Mouse (Mus musculus): ENCODE data around the gene Pik3r5.

Pik3r5 gene

DNA sequence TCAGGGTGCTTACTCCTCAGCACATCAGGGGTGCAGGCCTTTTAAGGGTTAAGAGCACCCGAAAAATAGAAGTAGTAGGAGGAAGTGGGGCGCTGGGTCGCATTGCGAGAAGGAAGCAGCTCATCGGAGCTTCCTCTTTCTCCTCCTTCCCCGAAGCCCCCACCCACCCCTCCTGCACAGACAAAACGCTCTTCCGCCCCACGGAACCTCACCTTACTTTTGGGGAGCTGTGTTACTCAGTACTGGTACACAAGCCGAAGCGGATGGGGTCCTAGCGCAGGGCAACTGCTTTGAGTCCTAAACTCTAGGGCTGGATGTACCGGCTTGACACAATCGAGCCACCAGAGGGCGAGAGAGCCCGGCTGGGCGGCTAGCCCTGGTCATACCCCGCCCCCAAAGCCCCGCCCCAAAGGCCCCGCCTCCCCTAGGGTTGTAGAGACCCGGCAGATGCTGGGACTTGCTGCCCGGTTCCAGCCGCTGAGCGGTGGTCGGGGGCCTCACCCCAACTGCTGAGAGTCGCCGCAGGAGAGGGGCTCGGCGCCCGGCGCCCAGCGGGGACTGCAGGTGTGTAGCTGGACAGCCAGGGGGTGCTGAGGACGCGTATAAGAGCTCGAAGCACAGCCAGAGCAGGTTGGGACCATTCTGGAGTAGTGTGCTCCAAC is at the start of gene Pik3r5:
TSS of gene Pik3r5 (plus strand) at position 423 of the 662 bp plus-strand sequence.
- peak; percentile 89 for DNase-seq

DNA sequence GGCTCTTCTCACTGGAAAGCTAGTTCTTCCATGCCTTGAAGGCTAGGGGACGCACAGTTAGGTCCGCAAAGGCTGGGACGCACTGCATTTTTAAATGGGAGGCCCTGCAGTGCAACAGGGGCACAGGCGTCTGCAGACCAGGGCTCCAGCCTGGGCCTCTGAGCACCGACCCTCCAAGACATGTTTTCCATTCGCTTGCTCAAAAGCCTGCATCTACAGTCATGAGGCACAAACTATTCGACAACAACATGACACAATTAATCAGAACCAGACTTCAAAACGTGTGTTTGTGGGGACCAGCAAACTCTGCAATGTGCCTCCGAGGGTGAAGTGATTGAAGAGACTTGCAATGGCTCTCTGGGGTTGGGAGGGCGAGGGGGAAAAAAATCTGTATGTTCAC is 48.4 kb upstream of the Pik3r5 start:
- DNase-seq = peak; percentile 23

DNA sequence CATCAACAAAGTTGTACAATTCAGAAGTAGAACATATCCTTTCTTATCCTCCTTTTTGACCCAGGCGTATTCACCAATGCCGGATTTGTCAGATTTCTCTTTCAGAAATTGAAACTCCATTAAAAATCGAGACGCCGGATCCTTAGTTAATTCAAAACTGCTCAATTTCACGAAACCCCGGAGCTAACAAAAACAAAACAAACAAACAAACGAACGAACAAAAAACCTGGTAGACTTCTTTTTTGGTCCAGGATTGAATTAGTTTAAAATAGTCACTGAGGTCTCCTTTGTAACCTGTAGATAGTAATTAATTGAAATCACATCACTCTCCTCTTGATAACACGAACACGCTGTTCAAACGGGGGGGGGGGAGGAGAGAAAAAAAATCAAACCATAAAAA is 47.8 kb upstream of the Pik3r5 start:
- peak; percentile 11 for DNase-seq

DNA sequence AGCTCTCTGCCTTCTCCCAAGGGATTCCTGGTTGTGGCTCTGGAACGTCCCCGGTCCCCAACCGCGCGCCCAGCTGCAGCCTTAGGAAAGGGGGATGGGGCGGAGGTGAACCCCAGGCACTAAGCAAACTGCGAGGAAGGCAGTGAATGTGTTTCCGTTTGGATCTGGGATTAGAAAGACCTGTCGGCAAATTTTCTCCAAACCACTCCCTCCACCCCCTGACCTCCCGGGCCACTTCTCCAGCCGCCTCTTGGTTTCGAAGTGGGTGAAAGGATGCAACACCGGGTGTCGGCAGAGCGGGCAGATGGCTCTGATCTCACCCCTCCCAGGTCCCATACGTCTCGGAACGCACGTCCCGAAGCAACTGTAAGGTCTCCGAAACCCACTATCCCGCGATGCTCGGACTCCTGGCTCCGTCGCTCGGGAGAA is 47.3 kb upstream of the Pik3r5 start:
- DNase-seq = peak; percentile 28

DNA sequence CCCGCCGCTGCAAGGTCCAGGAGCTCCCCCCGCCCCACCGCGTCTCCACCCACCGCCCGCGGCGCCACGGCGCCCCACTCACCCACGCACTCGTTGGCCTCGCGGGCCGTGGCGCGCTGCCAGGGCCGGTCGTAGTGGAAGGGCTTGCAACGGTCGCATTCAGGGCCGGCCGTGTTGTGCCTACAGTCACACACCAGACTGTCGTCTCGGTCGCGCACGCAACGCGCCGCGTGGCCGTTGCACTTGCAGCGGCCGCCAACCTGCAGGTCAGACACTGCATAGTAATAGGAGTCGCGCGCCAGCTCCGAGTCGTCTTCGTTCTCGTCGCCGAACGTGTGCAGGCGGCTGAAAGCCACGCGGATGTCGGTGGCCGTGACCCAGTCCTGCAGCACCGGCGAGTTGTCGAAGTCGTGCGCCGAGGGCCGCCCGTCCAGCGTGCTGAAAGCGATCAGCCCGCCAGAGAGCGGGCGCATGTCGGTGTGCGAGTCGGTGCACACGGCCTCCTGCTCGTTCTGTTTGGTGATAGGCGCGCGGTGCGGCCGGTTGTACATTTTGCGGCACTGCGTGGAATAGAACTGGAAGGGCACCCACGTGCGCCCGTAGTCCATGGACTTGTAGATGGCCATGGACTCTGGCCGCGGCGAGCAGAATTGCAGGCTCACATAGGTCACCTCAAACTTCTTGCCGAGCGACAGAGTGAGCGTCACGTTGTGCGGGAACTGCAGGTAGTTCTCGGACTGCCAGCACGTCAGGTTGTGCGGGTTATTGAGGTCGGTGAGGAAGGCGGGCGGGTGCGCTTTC is 46.7 kb upstream of the Pik3r5 start:
- peak; percentile 65 for DNase-seq

DNA sequence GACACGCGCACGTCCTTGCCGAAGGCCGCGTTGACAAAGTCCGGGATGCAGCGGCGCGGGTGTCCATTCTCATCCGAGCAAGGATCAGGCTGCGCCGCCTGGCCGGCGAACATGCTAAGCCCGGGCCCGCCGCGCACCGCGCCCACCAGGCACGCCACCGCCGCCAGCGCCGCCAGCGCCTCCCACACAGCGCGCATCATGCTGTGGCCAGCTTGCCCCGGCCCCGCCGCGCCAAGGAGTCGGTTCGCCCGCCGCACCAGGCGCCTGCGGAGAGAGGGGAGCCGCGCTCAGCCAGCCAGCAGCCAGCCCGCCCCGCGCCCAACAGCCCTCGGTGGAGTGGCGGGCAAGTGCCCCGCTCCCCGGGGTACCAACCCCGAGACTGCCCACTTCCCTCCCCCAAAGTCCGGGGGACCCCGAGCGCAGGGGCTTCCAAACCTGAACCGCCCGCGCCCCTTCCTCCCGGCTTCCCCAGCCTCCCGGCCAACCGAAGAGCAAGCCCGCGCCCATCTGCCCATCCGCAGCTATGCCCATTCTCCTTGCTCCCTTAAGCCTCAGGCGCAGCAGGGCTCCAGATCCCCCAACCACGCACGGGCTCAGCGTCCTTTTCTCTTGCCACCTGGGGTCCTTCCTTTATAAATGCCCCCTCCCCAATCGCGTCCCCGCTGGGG is 45.9 kb upstream of the Pik3r5 start:
- peak; percentile 59 for DNase-seq

DNA sequence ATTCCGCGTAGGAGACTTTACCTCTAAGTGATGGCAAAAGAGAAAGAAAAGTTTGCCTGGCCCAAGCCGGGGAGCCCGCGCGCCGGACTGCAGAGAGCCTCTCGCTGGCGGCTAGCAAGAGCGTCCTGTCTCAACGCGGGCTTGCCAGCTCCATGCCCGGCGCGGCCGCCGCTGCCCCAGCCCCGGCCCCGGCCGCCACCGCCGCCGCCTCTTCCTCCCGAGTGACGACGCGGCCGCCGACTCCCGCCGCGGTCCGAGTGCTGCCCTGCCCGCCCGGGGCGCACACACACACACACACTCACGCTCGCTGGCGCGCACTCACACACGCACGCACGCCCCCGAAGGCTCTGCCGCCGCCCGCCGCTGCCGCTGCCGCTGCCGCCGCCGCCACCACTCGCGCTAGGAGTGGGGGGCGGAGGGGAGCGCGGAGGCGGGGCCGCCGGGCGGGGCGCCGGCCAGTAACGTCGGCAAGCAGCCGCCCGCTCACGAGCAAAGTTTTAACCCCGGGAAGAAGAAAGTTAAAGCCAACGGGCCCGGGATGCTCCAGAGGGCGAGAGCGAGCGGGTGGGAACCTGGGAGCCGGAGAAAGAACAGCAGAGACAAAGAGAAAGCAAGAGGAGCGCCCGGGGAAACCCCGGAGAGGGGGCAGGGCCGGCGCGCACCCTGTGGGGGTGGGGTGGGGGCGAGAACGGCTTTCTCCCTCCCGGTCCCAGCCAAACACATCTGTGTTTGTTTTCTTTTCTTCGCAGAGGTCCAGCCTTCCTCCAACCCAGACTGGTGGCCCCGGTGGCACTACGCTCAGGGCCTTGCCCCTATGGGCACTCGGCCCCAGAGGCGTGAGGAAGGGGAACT is 45.1 kb upstream of the Pik3r5 start:
- peak; percentile 81 for DNase-seq

DNA sequence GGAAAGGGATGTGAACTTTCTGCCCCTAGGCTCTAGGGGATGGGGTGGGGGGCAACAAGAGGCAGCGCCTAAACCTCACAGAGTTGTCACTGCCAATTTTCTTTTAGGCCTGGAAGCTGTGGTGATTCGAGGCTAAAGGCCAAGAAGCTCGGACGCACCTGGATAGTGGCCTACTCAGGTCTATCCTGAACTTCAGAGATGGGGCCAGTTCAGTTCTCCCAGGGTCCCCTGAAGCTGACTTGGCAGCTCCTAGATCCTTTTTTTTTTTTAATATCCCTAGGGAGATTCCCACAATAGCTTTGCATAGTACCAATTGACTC is 44.5 kb upstream of the Pik3r5 start:
- no peak for DNase-seq

DNA sequence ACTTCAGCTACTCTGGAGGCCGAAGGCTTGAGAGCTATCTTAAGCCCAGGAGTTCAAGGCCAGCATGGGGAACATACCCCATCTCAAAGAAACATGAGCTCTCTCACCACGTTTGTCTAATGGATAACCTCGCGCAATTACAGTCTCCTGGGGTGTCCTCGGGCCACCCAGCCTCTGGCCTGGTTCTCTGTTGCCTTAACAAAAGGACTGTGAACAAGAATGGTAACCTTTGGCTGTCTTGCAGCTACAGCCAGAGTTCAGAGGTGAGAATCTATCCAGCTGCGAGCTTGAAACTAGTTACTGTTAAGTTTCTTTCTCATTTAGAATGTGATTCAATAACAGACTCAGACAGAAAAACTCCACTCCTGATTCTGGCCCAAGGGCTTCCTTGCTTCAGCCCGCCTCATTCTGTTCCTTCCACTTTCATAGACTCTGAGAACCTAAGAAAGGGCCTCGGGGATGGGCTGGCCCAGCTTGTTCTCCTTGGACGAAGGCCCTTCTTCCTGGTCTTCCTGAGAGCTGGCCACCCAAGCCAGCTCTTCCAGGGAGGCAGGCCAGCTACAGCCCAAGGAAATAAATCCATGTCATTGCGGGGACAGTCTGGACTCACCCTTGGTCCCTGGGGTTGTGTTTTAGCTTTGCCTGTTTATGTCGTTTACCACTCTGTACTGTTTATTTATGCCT is 43.8 kb upstream of the Pik3r5 start:
- no peak for DNase-seq

DNA sequence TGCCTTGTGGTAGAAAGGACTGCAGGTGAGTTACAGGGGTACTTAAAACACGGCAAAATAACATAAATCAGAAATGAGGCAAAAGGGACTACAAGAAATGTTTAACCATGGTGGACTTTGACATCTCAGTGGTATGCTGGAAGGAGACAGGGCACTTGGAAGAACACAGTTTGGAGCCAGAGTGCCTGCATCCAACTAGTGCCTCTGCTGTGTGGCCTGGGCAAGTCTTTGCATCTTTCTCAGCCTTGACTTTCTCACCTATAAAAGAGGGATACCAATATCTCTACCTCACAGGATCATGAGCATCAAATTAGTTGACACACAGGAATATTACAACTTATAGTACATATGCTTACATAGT is 43.3 kb upstream of the Pik3r5 start:
- no peak for DNase-seq

DNA sequence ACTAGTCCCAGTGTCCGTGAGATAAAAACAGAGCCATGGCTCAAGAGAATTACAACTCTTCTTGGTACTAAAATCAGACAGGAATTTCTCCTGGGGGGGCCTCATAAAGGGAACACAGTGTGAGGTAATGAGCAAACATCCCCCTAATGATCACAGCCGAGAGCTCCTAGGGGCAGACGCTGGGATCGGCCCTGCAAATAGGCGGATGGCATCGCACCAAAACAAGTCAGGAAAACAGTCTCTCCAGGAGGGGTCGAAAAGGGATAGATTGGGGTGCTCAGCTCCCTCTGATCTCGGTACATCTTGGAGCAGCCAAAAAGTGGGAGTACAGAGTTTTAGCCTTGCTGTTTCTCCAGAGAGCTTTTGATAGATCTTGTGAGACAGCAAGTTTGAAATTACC is 42.3 kb upstream of the Pik3r5 start:
- peak; percentile 65 for DNase-seq

DNA sequence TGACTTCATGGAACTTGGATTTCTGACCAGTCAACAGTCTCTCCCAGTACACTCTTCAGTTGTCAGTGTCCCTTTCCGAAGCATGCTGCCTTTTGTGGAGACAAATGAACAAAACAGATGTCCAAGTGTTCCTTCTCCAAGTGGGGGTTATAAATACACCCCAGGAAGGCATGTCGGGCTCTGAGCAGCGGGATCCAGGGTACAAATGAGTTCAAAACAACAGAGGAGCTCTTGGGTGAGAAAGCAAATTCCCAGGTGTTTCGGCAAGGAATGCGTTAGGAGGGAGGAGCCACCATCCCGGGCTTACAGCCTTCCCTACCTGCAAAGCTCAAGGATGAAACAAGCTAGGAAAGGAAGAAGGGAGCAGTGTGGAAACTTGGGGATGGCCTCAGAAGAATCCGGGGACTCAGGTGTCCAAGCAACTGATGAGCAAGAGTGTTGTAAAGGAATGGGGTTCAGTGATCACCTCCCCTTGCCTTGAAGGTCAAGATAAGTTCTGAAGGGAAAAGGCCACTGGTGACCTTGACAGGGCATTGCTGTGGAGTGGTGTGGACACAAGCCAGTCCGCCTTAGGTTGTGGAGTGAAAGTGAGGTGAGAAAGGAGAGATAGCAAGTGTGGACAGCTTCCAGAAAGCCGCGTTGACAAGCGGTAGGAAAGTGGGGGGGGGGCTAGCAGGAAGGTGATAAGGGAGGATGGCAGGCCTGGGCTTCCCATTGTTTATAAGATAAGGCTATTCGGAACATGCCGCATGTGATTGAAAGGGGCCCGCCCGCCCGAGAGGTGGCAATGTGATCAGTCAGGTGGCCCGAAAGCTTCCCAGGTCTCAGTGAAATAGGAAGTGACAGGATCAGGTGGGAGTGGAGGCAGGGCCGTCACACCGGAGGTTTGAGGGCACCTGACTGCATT is 41.3 kb upstream of the Pik3r5 start:
- no peak for DNase-seq

DNA sequence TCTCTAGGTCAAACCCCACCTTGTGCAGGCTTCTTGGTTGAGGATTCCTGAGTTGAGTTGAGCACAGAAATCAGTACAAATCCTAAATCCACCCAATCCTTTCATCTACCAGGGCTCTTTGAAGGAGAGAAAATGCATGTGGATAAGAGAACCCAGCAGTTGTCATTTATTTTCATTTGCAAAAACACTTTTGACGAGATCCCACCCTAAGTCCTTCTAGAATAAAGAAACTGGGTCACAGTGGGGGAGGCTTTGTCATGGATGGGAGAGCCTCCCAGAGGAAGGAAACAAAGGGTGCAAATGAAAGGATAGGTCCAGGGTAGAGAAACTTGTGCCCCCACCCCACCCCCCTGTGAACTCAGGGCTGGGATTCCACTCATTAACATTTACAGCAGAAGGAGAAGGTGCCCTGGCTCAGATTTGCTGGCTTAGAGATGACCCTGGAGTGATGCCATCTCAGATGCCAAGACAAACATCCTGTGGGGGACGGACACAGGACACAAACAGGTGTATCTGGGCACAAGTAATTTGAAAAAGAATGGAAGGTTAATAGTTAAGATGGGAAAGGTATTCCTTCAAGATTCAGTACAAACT is 37.9 kb upstream of the Pik3r5 start:
- DNase-seq = peak; percentile 20

DNA sequence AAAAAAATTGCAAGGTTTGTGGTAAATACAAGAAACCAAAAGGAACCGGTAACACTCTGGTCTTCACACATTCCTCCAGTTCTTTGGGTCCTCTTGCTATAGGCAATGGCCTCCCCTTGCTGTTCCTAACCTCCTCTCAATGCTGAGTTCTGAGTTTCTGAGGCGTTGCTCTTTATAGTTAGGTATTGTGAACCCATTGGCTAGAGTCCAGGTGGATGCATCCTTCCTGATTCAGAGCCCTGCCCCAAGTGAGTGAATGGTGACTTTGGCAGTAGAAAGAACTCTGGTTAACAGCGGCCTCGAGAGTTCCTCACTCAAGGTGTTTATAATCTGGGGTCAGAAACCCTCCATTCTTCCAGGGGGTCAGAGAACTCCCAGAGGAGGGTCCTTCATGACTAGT is 37.2 kb upstream of the Pik3r5 start:
- no peak for DNase-seq

DNA sequence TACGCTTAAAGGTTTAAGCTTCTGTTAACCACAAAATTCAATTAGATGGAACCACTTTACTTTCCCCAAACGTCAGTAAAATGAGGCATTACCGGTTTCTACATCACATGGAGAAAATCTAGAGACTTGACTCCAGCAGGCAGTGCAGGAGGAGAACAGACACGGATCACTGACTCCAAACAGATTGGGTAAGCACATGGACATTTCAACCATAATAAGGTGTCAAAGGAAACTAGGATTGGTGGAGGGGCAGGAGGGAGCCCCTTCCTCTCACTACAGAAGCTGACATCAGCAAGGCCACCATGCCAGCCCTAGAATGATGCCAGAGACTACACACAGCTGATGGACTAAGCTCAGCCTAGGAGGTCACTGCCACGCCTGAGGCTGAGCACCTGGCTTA is 36.4 kb upstream of the Pik3r5 start:
- DNase-seq = no peak

DNA sequence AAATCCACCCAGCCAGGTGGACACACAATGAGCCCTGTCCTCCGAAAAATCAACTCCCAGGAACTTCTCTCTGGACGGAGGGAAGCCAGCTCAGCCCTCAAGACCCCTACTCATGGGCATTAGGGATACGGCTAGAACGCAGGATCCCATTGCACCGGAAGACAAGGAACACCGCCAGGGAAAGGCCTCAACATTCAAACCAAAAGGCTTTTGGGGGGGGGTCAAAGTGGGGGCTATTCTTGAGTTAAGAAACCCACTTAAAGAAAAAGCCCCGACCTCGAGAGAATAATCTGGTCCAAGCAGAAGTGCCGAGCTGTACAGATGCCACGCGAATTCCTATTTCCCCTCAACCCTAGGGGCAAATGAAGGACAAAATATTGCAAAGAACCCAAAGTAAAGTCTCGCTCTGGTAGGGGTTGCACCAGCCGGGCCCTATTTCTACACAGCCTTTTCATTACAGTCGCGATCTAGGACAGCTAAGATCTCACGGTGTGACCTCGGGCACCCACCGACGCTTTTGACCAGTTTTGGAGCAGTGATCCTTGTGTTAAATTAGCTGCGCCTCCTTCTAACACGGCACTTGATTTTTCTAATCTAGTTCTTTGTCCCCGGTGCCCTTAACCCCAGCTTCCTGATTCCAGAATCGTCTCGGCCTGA is 32.9 kb upstream of the Pik3r5 start:
- DNase-seq = no peak

DNA sequence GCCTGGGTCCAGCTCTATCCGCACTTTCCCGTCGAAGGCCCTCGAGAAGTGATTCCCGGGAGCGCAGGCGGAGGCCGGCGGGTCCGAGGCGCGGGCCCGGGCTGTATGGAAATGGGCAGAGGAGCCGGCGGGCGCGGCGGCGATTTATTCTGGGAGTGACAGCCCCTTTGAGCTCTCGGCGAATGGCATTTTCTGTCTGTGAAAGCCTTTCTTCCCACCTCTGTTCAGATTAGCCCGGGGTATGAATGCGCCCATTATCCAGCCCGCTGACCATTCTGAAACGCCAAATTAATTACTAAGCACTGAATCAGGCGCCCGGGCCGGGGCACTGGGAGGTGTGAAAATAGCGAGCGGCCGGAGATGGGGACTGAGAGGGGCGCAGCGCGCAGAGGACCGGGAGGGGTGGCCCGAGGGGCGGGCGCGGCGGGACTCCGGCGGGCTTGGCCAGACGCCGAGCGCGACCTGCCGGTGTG is 32.3 kb upstream of the Pik3r5 start:
- DNase-seq = peak; percentile 89

DNA sequence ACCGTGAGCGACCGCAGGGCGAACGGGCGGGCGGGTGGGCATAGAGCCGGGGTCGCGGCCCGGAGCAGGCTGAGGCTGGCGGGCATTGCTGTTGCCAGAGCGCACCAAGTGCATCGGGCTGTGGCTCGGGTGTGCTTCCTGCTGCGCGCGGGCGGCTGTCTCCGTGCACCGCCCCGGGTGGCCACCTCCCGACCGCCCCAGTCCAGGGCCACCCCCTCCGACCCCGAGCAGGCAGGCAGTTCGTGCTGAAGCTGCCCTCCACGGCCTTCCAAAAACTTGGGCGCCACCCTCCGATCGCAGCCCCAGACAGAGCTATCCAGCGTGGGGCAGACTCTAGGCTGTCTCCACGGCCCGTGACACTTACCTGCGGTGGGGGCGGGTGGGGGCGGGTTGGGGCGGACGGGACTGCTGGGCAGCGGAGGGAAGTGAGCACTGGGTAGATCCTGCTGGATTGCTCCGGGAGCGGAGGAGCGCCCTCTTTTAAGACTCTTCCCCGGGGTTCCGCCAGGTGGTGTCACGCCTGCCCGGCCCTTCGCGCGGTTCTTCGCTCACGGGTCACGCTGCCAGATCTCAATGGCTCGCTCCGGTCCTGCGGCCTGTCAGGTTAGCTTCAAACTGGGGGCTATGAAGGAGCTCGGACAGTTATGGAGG is 31.8 kb upstream of the Pik3r5 start:
- peak; percentile 60 for DNase-seq

DNA sequence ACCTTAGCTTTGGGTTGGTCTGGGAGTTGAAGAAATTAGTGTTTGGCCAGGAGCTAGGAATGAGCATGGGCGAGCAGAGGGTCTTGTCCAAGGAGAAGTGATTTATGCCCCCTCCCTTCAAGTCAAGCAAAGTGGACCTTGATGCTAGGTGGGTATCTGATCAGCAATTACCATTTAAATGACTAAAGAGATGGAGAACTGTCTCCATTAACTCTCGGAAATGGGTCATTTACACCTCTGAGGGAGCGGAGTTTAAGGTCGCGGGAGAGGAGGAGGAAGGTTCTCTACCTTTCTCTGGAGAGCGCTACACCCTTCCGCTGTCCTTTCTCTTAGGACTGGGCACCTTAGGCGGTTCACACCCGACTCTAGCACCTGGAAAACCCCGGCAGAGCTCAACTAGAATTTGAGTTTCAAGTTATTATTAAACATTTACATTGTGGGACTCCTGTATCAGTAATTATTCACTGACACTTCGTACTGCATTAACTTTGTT is 31.1 kb upstream of the Pik3r5 start, which contains the start of gene Ntn1:
TSS of gene Ntn1 (minus strand) at position 97 of the 493 bp plus-strand sequence.
- no peak for DNase-seq

DNA sequence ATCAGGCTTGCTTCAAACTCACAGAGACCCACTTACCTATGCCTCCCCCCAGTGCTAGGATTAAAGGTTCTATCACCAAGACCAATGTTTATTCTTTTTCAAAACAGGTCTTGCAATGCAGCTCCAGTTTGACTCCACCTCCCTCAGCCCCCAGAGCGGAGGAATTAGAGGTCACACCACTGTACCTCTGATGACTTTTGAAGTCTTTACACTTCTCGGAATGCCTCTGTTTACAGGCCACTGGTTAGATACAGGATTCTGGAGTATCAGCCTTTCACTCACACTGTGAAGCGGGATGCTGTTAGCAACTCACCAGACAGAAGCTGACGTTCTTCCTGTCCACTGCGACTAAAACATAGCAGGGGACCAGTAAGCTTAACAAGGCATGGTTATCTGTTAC is 30.5 kb upstream of the Pik3r5 start:
- no peak for DNase-seq
